Mouse (Mus musculus) retina, embryonic 14.5 days (tissue): ENCODE data around the gene Dscam.

ENCODE experiments used
- DNase-seq: peaks from one replicate; pipeline ENCODE4 v3.0.0-alpha.2; 2015; ENCODE audit warnings: low spot score

The Dscam gene

DNA sequence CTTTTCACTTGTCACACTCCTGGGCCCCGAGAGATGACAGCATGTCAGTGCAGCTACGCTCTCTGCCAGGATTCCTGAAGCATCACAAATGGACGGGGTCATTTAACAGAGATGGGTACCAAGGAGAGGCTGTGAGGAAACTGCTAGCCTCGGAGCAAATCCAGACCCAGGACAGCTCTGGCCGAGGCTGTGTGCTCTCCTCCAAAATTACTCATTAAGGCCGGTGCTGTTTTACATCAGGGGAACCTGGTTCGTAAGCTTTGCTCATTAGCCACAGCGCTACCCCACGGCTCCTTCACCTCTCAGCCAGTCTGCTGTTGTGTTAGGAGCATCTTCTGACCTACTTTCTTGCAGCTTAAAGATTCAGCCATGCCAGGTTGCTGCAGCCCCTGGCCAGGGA is 449.3 kb downstream of the Dscam start:
- DNase-seq, result peak; percentile 48

DNA sequence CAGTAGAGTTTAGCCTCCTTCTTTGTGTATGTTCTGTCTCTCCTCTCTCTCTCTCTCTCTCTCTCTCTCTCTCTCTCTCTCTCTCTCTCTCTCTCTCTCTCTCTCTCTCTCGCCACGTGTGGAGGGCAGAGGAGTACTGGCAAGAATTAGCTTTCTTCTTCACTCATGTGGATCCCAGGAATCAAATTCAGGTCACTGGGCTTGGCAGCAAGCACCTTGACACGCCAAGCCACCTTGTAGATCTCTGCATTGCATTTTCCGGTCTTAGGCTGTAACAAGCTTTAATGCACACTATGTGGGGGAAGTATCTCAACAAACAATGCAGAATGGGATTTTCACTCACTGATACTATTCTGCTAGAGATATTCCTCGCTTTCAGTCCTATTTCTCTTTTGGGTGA is 449.9 kb downstream of the Dscam start:
- DNase-seq, result peak; percentile 18

DNA sequence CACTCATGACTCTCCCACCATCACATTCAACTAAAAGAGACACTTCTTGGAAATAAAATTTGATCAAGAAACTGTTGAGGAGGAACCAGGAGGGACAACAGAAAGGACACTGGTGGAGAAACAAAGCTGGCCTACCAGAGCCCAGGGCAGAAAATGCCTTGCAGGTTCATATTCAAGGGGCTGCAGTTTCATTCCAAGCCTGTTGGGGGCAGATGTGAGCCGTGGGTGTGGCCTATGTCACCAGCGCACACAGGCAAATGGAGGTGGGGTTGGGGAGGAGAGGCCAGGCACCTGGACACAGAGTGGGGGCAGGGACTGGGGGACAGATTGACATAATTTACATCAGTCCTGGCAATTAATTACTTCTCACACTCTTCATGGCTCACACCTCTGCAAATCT is 452.3 kb downstream of the Dscam start:
- DNase-seq, result peak; percentile 44

DNA sequence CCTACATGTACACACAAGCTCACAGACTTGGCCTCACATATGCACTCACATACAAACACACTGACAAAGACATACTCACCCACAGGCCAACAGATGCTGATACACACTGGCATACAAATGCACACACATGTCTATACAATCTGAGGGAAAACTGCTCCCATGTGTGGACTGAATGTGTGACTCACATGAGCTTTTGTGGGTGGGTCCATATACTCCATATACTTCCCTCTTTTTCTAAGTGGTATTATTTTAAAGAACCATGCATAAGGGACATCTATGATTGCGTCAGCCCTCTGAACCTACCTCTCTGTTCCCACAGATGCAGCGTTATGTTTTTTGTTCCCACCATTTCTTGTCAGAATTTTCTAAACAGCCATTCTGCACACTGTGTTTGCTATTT is 453.9 kb downstream of the Dscam start:
- no peak for DNase-seq

DNA sequence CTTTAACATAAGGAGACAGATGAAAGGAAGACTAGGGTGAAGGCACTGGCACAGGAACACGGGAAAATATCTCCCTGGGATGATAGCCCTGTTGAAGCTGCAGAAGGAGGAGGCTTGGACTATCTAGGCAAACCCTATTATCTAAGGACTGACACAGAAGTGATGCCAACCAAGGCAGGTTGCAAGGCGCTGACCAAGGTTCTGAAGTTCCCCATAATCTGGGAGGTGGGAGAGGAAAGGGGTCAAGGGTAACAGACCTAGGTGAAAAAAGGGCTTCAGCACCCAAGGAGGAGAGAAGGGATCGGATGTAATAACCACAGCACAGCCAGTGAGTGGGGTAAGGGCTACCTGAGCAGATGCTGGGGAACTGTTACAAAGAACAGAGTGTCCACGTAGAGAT is 458.6 kb downstream of the Dscam start:
- DNase-seq, result peak; percentile 47

DNA sequence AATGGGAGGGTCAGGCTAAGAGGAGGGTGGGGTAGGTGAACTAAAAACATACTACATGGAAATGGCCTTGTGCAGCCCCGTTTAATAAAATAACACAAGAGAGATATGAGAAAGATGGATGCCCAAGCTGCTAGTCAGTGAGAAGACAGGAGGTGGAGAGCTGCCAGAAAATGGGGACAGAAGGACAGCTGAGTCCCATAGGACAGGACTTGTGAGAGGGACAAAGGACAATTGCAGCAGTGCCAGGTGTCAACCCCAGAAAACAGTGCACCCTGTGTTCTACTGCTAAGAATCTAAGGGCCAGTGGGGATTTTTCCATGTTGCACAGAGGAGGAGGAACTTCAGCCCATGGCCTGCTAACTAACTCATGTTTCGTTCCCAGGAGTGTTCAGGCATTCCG is 470.0 kb downstream of the Dscam start:
- no peak for DNase-seq

DNA sequence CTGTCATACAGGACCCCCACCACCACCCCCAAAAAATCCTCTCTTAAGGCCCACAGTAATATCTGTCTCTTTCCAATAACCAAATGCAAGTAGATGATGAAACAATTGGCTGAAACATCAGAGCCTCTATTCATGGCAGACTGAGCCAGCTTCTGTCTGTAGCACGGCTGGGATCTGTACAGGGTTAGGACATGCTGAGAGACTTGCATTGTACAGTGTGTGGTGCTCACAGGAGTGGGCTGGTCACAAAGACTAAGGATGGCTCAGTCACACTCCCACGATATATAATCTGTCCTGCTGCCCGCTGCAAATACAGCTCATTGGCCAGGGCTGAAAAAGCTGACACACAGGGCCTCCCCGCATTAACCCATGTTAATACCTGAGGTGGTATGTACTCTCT is 474.7 kb downstream of the Dscam start:
- DNase-seq, result no peak

DNA sequence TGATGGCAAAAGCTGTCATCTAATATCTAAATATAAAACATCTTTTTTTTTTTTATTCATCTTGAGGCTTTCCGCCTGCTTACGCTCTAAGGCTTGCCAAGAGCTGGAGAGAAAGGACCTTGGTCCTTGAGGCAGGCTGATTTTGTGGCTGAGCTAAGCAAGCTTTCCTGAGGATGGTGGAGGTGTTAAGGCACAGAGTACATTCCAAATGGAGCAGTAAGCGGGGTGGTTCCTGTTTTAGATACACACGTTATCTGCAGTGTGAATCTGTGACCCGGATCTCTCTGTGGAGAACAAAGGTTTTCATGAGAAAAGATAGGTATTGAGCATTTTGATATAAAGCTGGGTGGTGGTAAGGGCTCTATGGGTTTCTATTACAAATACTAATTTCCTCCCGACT is 479.0 kb downstream of the Dscam start:
- DNase-seq, result no peak

DNA sequence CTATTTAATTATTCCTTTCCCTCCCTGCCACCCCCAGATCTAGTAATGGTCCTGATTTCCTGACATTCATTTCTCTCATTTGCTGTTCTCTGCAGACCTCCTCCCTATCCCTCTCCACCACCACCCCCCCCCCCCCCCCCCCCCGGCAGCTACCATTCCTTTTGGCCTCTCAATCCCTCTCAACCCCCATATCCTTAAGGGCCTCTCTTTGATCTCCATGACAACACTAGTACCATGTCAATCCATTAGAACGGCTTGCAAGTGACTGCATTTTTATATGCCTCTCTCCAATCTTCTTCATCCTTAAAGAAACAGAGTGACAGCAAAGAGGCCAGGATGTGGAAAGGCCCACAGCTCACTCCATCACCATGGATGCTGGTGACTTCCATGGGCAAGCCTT is 480.5 kb downstream of the Dscam start:
- no peak for DNase-seq

DNA sequence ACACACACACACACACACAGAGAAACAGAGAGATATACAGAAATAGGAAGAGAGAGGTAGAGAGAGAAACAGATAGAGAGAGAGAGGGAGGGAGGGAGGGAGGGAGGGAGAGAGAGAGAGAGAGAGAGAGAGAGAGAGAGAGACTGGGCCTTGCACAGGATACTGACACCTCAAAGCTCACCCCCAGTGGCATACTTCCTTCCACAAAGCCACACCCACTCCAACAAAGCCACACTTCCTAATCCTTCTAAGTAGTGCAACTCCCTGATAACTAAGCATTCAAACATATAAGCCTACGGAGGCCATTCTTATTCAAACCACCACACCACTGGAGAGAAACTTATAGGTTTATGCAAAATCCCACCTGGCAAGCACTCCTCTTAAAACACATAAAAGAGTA is 481.1 kb downstream of the Dscam start:
- DNase-seq, result no peak

DNA sequence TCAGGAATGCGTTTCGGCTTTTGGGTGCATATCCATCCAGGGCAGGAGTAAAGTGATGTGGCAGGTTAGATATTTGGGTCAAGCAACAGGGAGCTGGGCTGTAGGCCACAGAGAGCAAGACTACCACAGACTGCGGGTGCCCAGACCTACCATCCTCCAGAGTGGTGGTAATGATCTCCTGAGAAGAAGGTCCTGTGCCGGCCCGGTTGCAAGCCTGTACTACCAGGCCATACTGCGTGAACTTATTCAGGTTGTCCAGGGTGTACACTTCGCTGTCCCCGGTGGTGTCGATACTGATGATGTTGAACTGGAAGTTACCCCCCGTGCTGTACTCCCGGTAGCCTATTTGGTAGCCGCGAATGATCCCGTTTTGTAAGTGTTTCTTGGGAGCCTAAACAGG is 485.5 kb downstream of the Dscam start:
- DNase-seq, result no peak

DNA sequence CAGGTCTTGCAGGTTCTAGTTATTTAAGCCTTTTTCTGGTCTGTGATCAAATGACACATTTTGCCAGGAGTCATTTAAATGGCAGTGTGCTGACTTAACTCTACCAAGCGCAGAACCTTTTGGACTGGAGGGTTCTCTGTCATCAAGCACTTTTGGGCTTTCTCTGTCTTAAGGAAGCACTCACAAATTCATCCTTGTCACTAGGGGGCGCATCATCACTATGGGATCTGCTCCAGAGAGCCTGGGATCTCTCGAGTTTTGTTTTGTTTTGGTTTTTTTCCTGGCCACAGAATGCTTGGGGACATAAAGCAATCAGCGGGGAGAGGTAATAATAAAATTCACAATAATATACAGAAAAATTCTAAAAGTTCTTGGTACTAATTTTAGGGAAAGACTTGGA is 486.0 kb downstream of the Dscam start:
- peak; percentile 89 for DNase-seq

DNA sequence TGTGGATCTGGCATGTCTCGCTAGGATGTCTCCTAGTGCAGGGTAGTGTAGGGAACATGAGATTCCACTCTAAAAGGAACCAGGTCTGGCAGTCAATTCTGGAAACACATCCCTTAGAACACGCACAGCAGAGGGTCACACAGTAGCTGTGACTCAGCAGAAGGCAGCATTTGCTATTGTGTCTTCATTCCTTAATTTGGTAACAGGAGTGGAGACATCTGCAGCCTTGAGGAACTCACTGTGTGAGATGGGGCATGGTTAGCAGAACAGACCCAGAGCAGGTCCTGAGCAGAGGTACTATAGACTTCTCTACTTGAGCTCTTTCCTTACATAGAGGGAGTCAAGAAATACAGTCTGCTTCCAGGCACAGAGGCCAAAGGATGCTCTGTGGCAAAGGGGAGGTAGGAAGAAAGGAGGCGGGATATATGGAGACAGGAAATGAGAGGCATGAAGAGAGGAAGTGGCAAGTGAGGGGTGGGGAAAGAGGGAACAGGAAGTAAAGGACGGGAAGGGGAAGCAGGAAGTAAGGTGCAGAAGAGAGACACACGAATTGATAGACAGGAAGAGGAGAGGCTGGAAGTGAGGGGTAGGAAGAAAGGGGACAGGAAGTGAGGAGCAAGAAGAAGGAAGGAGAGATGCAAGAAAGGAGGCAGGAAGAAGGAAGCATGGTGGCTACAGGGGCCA is 488.1 kb downstream of the Dscam start:
- no peak for DNase-seq

DNA sequence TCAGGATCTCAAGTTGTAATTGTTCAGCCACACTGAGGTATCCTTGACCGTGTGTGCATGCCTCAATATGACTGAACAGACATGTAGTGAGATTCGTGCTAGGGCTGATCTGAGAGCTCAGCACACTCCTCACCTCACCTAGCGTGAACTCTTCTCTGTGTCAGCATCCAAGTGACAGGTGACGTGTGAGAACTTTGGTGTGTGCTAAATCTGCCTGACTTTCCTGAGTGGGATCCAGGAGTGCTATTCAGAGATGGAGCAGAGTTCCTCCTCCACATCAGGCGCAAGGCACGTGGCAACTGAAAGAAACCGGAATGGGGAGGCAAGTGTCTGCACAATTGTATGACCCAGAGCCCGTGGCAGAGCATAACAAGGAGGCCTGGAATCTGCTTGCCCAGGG is 490.6 kb downstream of the Dscam start:
- DNase-seq, result no peak

DNA sequence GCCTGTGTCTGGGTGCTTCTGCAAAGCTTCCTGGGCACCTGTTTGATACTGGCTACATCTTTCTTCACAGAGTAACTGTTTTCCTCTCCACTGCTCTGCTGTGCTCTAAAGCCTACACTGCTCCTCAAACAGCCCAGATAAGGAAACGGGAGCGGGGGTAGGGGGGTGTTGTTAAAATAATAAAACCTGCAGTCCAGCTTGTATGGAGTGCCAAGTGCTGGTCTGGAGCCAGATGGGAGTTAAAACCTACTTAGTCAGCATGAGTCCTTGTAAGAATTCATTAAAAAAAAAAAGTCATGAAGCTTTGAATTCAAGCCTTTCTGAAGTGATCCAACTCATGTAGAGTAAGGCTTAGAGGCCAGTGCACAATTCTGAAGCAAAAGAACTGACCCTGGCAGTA is 493.1 kb downstream of the Dscam start:
- DNase-seq, result no peak

DNA sequence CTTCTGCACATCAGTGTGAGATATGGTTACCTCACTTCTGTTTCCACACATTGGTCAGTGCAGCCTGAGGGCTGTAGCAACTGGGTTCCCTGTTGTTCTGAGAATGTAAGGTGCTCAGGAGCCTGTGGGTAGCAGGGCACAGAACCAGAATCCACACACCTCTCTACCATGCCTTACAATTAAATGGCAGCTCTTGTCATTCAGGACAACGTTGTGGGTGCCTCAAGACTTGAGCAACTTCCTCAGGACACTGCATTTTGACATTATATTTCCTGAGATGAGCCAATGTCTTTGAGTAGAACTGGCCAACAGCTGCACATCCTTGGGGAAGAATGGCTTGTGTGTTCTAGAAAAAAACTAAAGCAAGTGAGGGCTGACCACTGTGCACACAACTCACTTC is 493.9 kb downstream of the Dscam start:
- no peak for DNase-seq

DNA sequence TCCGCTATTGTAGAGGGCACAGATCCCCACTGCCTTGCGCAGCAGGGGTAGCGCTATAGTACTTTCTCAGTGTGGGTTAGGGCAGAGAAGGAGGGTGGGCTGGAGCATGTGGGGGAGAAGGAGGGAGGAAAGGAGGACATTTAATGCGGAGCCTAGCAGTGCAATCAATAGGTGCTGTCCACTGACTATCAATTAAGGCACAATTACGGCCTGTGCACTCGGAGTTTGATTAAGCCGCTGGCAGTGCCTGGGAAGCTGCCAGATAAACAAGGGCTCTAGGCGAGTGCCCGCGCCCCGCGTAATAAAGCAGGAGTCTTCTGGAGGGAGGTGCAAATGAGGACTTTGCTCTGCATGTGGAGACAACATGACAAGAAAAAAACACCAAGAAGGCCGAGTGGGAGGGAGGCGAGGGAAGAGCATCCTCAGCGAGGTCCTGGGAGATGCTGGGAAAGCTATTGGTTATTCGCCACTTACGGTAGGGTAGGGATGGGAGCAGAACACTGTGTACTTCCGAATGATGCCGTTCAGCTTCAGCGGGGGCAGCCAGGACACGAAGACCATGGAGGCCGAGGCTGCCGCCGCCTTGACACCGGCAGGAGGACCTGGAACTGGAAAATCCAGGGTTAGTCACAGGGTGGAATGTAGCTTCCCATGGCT is 497.2 kb downstream of the Dscam start:
- DNase-seq, result peak; percentile 28

DNA sequence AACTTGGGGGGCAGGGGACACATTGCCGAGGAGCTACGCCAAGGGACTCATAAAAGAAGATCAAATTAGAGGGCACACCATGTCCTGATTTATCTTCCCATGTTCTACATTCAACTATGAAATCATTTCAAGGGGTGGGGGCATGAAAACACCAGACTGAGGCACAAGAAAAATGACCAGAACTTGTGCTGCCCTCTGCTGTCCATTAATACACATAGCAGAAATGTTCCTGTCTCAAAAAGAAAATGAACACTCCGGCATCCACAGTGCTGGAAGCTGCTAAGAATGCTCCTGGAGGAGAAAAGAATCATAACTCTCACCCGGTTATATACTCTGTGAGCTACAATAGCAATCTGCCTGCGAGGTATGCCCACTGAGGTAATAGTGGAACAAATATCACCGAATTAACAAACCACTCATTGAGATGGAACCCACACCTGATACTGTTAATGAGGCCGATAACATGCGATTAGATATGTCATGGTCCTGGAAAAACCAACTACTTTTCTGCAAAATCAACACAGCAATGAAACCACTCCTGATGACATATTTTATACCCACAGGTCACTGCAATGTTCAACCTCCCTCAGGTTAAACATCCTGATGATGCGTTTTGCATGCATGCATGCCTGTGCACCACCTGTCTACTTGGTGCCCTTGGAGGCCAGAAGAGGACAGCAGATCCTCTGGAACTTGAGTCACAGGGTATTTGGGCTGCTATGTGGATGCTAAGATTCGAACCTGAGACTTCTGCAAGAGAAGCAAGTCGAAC is 498.8 kb downstream of the Dscam start:
- DNase-seq, result peak; percentile 77

DNA sequence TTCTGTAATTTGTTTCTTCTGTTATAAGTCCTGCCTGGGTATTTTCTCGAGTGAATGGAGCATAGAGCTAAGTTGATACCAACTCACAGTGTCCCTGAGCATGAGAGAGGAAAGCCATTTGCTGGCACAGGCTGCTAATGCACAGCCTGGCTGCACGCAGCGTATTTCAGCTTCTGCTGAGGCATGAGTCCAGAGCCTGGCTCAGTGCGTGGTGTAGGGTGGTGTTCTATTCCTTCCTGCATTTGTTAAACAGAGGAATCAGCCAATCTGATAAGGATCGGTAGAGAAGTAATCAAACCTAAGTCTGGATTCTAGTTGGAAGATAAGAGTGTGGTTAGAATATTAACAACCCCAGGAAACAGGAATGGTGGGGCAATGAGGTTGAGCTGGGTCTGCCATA is 500.8 kb downstream of the Dscam start:
- DNase-seq, result no peak

DNA sequence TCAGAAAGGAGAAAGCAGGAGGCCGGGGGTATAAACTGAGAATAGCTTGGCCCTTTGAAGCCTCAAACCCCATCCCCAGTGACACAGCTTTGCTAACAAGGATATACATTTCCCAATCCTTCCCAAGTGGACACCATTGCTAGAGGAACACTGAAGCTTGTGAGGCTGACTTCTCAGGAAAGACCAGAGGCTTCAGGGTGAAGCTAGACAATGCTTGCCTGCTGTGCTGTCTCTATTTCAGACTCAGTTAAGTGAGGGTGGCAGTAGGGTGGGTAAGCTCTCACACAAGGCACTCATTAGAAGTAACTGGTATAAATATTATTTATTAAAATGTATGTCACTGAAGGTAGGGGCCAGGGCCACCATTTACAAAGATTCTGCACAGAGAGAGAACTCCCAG is 502.1 kb downstream of the Dscam start:
- DNase-seq, result no peak

DNA sequence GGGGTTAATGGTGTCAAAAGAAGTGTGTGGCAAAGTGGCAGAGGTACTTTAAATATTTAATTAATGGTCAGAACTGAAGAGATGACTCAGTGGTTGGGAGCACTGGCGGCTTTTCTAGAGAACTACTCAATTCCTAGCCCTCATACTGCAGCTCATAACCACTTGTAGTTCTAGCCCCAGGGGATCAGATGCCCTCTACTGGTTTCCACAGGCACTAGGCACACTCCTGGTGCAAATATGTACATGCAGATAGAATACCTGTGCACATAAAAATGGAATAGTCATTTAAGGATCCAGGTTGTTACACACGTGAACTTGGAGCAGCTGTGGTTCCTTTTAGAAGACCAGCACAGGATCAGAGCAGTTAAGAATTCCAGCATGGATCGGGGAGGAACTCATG is 509.5 kb downstream of the Dscam start:
- DNase-seq, result no peak

DNA sequence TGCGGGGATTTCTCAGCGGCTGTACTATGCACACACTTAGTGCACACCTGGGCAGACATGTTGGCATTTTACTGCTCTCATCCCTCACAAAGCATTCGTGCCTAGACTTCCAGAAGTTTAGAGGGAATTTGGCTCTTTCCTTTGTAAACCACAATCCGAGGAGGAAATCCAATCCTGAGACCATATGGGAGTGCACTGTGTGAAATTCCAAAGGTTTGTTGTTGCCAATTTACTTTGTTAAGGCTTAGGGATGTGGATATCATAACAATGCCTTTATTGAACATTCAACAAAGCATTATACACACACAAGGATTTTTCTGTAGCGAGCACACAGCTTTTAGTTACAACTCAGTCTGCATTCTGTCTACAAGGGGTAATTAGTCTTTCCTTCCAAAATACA is 511.3 kb downstream of the Dscam start:
- no peak for DNase-seq

DNA sequence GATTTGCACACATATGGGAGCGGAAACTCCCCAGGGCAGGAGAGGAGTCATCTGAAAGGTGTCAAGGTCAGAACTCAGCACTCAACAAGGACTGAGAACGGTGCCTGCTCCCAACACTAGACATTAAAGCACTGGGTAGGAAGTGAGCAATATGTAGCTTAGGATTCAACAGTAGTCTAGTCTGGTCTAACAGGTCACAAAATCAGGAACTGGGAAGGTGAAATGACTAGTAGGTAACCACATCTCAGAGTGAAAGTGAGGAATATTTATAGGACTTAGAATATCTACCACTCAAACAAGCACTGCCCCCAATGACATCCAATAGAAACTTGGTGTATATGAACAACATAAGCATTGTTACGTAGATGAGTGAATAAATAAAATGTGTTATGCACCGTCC is 515.0 kb downstream of the Dscam start:
- DNase-seq, result no peak
